Mouse (Mus musculus): Measurements from ENCODE around the gene Gm12216. TPM values are rescaled to one million over a fixed set of nuclear protein-coding genes. Genes with fewer than 3 reads are reported as not detected.
"Not testable (repeated sequence)": the region's sequence is repeated elsewhere in the genome, so short reads cannot be mapped to it uniquely, and the experiment has no call there.

The Gm12216 gene
- polyA plus RNA-seq, 1 experiment from 2014 or later = 0.89 TPM

DNA sequence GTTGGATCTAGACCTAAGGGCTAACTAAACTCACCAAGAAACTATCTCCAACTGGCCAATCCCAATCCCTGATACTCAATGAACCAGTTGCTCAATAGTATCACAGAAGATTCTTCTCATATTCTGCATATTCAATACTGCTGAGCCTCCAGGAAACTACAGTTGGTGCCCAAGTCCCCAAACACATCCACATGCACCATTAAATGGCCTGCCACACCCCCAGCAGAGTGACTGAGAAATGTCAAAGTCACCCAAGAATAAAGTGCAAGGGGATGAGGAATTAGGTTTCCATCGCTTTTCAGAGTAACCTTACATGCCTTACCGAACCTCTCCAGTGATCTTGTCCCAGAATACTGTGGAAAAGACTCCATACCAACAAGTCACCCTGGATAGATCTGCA, 31.2 kb upstream of the Gm12216 start:
- WGBS (ENCODE audit: missing documents) = 88% methylated on average over 2 of the region's 2 CpGs

DNA sequence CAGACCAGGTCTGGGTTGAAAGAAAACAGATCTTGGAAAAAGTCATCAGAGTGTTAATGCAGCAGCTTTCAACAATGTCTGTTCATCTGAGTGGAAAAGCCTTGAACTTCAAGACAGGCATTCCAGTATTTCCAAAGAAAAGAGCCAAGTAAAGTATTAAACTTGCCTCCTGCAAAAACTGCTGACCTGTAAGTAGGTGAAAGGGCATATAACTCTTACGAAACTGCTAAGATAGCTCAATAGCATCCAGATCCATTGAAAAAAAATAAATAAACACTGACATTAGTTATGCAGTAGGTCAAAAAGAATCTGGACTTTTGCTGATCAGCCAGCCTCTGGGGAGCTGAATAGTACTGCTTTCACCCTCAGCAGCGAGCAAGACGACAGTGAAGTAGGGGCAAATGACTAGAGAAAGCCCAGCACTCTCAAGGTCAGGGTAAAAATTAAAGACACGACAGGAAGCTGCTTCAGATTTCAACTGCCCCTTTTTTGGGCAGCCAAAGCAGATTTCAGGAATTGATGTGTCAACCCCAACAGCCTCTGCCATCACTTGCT, 30.1 kb upstream of the Gm12216 start:
- Histone ChIP-seq H3K4me3 (ENCODE audit: inconsistent target) (no peak overlapping the region), H3K27ac (no peak overlapping the region), H3K79me2 (ENCODE audit: inconsistent target) (peaks cover 5% of the 10 kb centered on the region; the same call in 1 of the 2 replicates), H3K36me3 (ENCODE audit: inconsistent target) (no peaks in the 10 kb centered on the region)
- WGBS (ENCODE audit: missing documents) = 81% methylated on average over 4 of the region's 4 CpGs

More for the DNA sequence above, 31.2 kb upstream of the Gm12216 start:
- no peak overlapping the region for H3K4me3 ChIP-seq (ENCODE audit: inconsistent target)
- no peak overlapping the region for H3K27ac ChIP-seq
- peaks cover 5% of the 10 kb centered on the region; the same call in 1 of the 2 replicates for H3K79me2 ChIP-seq (ENCODE audit: inconsistent target)
- no peaks in the 10 kb centered on the region for H3K36me3 ChIP-seq (ENCODE audit: inconsistent target)

DNA sequence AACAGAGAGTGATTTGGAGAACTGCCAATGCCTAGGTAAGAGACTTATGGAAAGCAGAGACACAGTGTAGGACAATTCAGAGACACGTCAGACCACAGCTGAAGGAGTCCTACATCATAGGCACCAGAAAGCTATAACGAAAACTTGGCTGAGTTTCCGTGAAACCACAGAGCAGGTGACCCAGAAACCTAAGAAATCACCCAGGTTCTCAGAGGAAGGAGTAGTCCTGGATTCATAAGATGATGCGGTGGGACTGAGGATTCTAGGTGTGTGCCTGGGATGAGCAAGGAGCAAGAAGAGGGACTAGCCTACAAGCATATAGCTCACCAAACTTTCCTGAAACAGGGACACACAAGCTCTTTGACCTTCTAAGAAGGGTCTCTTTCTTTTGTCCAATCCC, 29.2 kb upstream of the Gm12216 start:
- 92% methylated on average over 4 of the region's 4 CpGs for WGBS (ENCODE audit: missing documents)
- Histone ChIP-seq H3K36me3 (ENCODE audit: inconsistent target) (no peaks in the 10 kb centered on the region), H3K79me2 (ENCODE audit: inconsistent target) (peaks cover 5% of the 10 kb centered on the region; the same call in 1 of the 2 replicates), H3K4me3 (ENCODE audit: inconsistent target) (no peak overlapping the region), H3K27ac (no peak overlapping the region)

DNA sequence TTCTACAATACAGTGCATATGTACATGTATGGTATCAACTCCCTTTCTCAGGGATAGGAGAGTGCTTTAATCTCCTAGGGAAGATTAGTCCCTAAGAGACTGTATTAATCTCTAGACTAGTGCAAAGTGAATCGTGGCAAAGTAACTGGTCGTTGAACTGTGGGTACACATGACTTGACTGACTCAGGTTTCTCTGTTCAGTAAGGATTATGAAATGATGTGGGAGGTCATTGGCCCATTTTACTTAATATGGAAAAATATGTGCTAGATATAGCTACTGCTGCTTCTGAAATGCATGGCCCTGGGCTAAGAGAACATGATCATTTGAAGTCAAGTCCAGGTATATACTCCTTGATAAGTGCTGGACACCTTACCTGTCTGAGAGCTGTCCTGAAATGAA, 24.2 kb upstream of the Gm12216 start:
- Histone ChIP-seq H3K79me2 (ENCODE audit: inconsistent target) (no peaks in the 10 kb centered on the region; the same call in 1 of the 2 replicates), H3K4me3 (ENCODE audit: inconsistent target) (no peak overlapping the region), H3K36me3 (ENCODE audit: inconsistent target) (no peaks in the 10 kb centered on the region), H3K27ac (no peak overlapping the region)
- 85% methylated on average over 2 of the region's 2 CpGs for WGBS (ENCODE audit: missing documents)

DNA sequence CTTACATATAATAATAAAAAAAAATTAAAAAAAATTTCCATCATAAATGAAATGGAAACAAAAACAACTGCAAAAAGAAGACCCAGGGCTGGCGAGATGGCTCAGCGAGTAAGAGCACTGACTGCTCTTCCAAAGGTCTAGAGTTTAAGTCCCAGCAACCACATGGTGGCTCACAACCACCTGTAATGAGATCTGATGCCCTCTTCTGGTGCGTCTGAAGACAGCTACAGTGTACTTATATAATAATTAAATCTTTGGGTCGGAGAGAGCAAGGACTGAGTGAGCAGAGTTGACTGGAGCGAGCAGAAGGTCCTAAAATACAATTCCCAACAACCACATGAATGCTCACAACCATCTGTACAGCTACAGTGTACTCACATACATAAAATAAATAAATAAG, 19.0 kb upstream of the Gm12216 start:
- not testable (repeated sequence) for H3K79me2 ChIP-seq (ENCODE audit: inconsistent target); H3K36me3 ChIP-seq (ENCODE audit: inconsistent target); H3K27ac ChIP-seq; H3K4me3 ChIP-seq (ENCODE audit: inconsistent target)
- 89% methylated on average over 5 of the region's 5 CpGs for WGBS (ENCODE audit: missing documents)

DNA sequence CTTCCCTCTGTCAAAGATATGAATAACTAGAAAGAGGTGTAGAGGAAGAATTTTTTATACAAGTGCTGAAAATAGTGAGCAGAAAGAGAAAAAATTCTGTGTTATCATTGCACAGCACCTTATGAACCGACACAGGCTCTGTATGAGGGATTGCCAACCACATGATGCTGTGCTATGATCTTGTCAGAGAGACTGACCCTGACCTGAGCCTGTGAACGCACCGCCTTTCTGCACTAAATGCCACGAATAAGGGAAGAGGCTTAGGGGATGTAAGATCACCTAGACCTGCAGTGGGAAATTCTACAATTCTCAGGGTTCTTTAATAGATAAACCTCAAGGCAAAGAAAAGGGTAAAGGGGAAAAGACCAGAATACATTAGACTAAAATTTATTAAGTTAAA, 17.4 kb upstream of the Gm12216 start:
- Histone ChIP-seq H3K27ac (no peak overlapping the region), H3K79me2 (ENCODE audit: inconsistent target) (no peaks in the 10 kb centered on the region), H3K4me3 (ENCODE audit: inconsistent target) (no peak overlapping the region), H3K36me3 (ENCODE audit: inconsistent target) (no peaks in the 10 kb centered on the region)
- 92% methylated on average over 4 of the region's 4 CpGs for WGBS (ENCODE audit: missing documents)

DNA sequence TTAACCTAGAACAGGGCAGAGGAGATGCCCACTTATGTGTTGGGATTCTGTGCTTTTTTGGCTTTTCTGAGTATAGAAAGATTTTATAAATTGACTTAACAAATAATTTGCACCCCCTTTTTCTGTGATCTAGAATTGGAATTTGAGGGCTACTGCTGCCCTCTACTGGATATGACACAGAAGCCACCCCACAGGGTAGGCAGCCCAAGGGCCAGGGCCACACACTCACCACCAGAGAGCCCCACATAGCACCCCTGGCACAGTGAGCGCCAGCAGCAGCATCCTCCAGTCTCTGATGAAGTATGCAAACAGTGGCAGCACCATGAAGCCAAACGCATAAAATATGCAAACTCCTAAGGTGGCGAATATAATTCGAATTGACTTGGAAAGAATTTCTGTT, 15.7 kb upstream of the Gm12216 start:
- Histone ChIP-seq H3K27ac (no peak overlapping the region), H3K79me2 (ENCODE audit: inconsistent target) (no peaks in the 10 kb centered on the region), H3K4me3 (ENCODE audit: inconsistent target) (no peak overlapping the region), H3K36me3 (ENCODE audit: inconsistent target) (no peaks in the 10 kb centered on the region)
- 92% methylated on average over 4 of the region's 4 CpGs for WGBS (ENCODE audit: missing documents)

DNA sequence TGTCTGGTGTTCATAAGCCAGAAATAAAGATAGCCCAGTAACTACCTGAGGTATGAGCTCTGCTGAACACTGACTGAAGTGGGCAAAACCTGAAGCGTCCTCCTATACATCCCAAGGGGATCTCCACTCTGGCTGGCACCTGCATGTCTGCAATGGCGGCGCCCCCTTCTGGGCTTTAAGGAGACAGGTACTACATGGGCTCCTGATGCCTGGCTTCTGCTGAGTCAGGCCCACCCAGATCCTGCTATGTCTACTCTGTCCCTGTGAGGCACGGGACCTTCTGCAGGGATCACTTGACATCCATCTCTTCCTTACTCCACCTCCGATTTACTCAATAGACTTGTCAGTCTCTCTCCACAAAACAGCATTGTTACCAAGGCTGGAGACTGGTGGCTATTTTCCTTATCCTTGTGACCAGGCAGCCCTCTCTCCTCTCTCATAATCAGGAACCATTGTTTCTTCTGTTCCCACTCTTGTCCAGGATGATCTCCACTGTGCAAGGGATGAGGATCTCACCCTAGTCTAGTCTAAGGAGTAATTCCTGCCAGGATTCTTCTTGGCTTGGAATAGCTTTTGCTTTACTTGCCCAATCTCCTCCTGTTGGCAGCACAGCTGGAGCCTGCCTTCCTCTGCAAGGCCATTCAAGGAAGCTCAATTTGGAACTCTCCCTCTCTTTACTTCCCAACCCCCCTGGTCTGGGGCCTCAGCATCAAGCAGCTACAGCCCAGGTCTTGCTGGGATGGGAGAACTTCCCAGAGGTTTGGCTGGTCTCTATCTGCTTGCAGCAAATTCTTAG, 15.1 kb upstream of the Gm12216 start:
- not testable (repeated sequence) for H3K79me2 ChIP-seq (ENCODE audit: inconsistent target); H3K4me3 ChIP-seq (ENCODE audit: inconsistent target); H3K27ac ChIP-seq; H3K36me3 ChIP-seq (ENCODE audit: inconsistent target)
- WGBS (ENCODE audit: missing documents) = 93% methylated on average over 5 of the region's 5 CpGs

DNA sequence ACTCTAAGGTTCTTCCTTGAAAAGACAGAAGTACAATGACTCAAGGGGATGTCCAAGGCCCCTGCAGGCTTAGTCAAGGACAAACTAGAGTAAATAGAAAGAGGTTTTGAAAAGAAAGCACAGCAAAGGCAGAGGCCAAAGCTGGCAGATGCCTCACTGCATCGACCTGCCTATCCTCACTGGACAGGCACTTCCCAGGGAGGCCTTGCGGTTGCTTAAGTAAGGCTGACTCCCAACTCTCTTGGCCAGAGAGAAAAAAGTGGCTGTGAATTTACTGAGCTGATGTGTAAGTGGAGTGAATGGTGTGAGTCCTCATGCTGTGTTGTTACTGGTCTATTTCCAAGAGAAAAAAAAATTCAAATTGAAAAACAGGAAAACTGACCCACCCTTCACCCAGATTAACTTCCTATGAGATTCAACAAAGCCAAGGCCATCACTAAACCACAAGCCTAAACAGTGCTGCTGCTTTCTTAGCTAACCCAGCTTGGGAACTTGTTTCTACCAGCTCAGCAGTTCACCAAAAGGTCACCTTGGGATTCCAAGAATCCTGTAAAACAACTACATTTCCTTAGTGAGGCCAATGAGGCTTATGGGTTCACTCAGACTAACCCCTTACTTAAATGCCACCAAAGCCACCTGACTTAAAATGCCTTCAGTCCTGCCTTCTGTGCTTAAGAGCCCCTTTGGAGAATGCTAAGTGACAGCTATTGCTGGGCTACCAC, 12.9 kb upstream of the Gm12216 start:
- H3K36me3 ChIP-seq (ENCODE audit: inconsistent target) = no peaks in the 10 kb centered on the region
- WGBS (ENCODE audit: missing documents) = 93% methylated on average over 2 of the region's 2 CpGs
- H3K4me3 ChIP-seq (ENCODE audit: inconsistent target) = no peak overlapping the region
- no peak overlapping the region for H3K27ac ChIP-seq
- H3K79me2 ChIP-seq (ENCODE audit: inconsistent target) = no peaks in the 10 kb centered on the region

DNA sequence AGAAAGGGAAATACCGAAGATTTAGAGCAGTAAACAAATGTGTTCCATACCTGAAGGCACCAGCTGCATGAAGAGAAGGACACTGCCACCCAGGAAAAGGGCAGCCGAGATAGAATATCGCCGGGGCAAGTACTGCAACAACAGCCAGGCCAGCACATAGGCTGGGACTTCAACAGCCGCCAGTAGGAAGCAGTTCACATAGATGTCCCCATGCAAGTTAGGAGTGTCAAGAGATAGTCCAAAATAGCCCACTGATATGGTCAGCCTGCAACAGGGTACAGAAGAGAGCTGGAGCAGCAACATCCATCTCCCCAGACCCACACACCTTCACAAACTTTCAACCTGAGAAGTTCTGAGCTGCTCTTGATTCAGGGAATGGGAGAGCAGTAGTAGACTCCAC, 10.1 kb upstream of the Gm12216 start:
- no peaks in the 10 kb centered on the region for H3K79me2 ChIP-seq (ENCODE audit: inconsistent target)
- 98% methylated on average over 5 of the region's 5 CpGs for WGBS (ENCODE audit: missing documents)
- no peak overlapping the region for H3K27ac ChIP-seq
- no peaks in the 10 kb centered on the region for H3K36me3 ChIP-seq (ENCODE audit: inconsistent target)
- no peak overlapping the region for H3K4me3 ChIP-seq (ENCODE audit: inconsistent target)

DNA sequence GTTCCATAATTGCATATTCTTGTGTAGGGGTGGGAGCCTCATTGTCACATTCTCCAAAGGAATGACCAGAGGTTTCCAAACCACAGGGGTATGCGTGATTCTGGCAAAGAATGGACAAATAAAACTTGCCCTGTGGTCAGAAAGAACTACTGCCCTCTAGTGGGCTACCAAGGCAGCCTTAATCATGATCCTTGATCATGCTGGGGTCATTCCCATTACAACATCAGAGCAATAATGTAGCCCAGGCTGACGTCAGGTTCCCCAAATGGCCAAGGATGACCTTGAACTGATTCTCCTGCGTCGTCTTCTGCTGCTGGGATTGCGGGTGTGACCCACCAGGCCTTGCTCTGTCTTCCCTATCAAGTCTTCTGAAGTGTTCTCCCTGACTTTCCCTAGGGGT, 9.3 kb upstream of the Gm12216 start:
- 63% methylated on average over 4 of the region's 5 CpGs for WGBS (ENCODE audit: missing documents)

DNA sequence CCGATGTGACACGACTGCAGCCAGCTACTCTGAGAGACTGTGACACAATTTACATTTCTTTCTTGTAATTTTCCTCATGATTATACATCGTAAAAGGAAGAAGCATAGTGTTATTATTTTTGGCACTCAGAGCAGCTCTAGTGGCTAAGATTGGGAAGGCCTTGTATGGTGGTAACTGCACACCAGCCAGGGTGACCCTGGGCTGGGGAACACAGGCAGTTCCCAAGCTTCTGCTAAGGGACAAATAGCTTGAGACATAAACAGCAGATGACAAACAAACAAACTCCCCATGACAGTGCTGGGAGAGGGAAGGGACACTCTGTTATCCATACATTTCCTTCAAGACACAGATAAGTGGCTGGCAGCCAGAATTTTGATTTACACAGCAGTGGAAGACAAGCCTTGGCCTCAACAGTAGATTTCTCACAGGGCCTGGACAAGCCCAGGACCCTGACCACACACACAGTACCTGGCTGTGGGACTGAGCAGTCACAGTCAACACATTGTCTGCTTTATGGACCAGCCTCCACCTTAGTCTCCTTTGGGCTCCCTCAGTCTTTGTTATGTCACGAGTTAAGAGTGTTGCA, 5.8 kb upstream of the Gm12216 start:
- not testable (repeated sequence) for H3K36me3 ChIP-seq (ENCODE audit: inconsistent target); H3K79me2 ChIP-seq (ENCODE audit: inconsistent target); H3K27ac ChIP-seq; H3K4me3 ChIP-seq (ENCODE audit: inconsistent target)
- WGBS (ENCODE audit: missing documents) = 100% methylated on average over 1 of the region's 4 CpGs

More for the DNA sequence above, 9.3 kb upstream of the Gm12216 start:
- H3K36me3 ChIP-seq (ENCODE audit: inconsistent target); H3K79me2 ChIP-seq (ENCODE audit: inconsistent target); H3K4me3 ChIP-seq (ENCODE audit: inconsistent target); H3K27ac ChIP-seq: not testable (repeated sequence)

DNA sequence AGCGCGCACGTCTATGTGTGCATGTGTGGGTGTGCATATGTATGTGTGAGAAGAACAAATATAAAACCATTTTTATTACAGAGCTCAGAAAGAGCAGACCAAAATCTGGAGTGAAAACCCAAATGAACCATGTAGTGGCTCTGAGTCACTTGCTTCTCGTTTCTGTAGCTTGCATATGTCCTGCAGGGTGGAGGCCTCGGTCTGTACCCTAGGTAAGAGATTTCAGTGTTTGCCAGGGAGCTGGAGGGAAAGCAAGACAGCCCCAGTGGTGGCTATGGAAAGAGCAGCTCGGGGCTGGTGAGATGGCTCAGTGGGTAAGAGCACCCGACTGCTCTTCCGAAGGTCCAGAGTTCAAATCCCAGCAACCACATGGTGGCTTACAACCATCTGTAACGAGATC, 1.9 kb upstream of the Gm12216 start:
- H3K4me3 ChIP-seq (ENCODE audit: inconsistent target); H3K36me3 ChIP-seq (ENCODE audit: inconsistent target); H3K27ac ChIP-seq; H3K79me2 ChIP-seq (ENCODE audit: inconsistent target): not testable (repeated sequence)
- WGBS (ENCODE audit: missing documents) = 77% methylated on average over 3 of the region's 9 CpGs

DNA sequence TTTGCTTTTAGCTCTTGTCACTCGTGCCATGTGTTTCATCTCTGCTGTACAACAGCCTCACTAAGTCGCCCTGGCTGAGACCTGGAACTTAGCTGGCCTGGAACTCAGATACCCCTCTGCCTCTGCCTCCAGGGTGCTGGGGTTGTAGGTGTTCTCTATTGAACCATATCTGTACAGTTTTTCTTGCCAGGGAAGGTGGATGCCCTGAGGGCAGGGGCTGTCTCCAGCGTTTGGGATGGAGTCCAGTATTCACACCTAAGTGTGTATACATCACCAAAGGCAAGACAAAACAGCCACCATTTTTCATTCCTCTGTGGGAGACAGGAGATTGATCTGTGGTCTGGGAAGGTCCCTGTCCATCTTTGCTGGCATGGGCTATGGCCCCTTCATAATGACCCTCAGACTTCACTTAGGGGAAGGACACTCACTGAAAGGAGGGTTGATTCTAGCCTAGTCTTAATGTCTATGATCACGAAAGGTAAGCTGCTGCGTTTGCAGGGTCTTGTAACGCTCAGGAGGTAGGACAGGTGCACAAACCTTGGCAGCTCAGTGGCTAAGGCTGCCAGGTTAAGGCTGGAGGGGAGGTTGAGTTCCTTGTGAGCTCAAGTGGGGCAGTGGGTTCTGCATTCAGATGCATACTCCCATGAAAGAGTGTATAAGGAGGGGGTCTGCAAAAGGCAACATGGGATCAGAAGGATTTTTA, 847 bp downstream of the Gm12216 start:
- 55% methylated on average over 6 of the region's 6 CpGs for WGBS (ENCODE audit: missing documents)
- Histone ChIP-seq H3K27ac (no peak overlapping the region), H3K4me3 (ENCODE audit: inconsistent target) (peak overlapping the region; percentile 16), H3K36me3 (ENCODE audit: inconsistent target) (no peaks in the 10 kb centered on the region), H3K79me2 (ENCODE audit: inconsistent target) (no peaks in the 10 kb centered on the region)
